Mouse (Mus musculus): ENCODE measurements around the gene Hivep3.

Gene Hivep3

GRCm38 (mm10) chr4:120056451-120056850 lies 322.9 kb downstream of the Hivep3 start:
- no peak for DNase-seq (ENCODE audit: low read depth, low spot score)

GRCm38 (mm10) chr4:120057529-120057928 lies 323.9 kb downstream of the Hivep3 start:
- no peak for DNase-seq (ENCODE audit: low read depth, low spot score)

- no peak for DNase-seq (ENCODE audit: low read depth, low spot score)
Observed at GRCm38 (mm10) chr4:120058157-120058556, 324.6 kb downstream of the Hivep3 start.

- no peak for DNase-seq (ENCODE audit: low read depth, low spot score)
Observed at GRCm38 (mm10) chr4:120058794-120059193, 325.2 kb downstream of the Hivep3 start.

- DNase-seq (ENCODE audit: low read depth, low spot score) = no peak
Observed at GRCm38 (mm10) chr4:120061727-120062126, 328.1 kb downstream of the Hivep3 start.

- DNase-seq (ENCODE audit: low read depth, low spot score) = no peak
Observed at GRCm38 (mm10) chr4:120062198-120062597, 328.6 kb downstream of the Hivep3 start.

- peak; percentile 54 for DNase-seq (ENCODE audit: low read depth, low spot score)
Observed at GRCm38 (mm10) chr4:120062754-120063153, 329.2 kb downstream of the Hivep3 start.

GRCm38 (mm10) chr4:120063353-120064124 lies 330.0 kb downstream of the Hivep3 start:
- peak; percentile 64 for DNase-seq (ENCODE audit: low read depth, low spot score)

- DNase-seq (ENCODE audit: low read depth, low spot score) = no peak
Observed at GRCm38 (mm10) chr4:120064696-120065095, 331.1 kb downstream of the Hivep3 start, which contains the start of gene AL607142.1. Gene AL607142.1 (plus strand): TSS chr4:120064996.

- peak; percentile 65 for DNase-seq (ENCODE audit: low read depth, low spot score)
Observed at GRCm38 (mm10) chr4:120066841-120067591, 333.4 kb downstream of the Hivep3 start.

GRCm38 (mm10) chr4:120067592-120068235 lies 334.1 kb downstream of the Hivep3 start:
- no peak for DNase-seq (ENCODE audit: low read depth, low spot score)

GRCm38 (mm10) chr4:120068883-120069581 lies 335.4 kb downstream of the Hivep3 start:
- DNase-seq (ENCODE audit: low read depth, low spot score) = no peak

- no peak for DNase-seq (ENCODE audit: low read depth, low spot score)
Observed at GRCm38 (mm10) chr4:120069582-120069980, 336.0 kb downstream of the Hivep3 start.

GRCm38 (mm10) chr4:120071411-120071810 lies 337.8 kb downstream of the Hivep3 start:
- no peak for DNase-seq (ENCODE audit: low read depth, low spot score)

- DNase-seq (ENCODE audit: low read depth, low spot score) = no peak
Observed at GRCm38 (mm10) chr4:120071842-120072507, 338.4 kb downstream of the Hivep3 start.

GRCm38 (mm10) chr4:120074061-120074460 lies 340.5 kb downstream of the Hivep3 start:
- DNase-seq (ENCODE audit: low read depth, low spot score) = peak; percentile 89

GRCm38 (mm10) chr4:120077322-120077721 lies 343.7 kb downstream of the Hivep3 start:
- peak; percentile 79 for DNase-seq (ENCODE audit: low read depth, low spot score)

- no peak for DNase-seq (ENCODE audit: low read depth, low spot score)
Observed at GRCm38 (mm10) chr4:120082527-120082926, 348.9 kb downstream of the Hivep3 start.

GRCm38 (mm10) chr4:120083700-120084099 lies 350.1 kb downstream of the Hivep3 start:
- DNase-seq (ENCODE audit: low read depth, low spot score) = peak; percentile 60

- peak; percentile 83 for DNase-seq (ENCODE audit: low read depth, low spot score)
Observed at GRCm38 (mm10) chr4:120089536-120089935, 356.0 kb downstream of the Hivep3 start.
